Mouse (Mus musculus) ES-E14 (cell line): ENCODE results near the gene Gm49322.

Experiments used
- CHD2 ChIP-seq: IDR thresholded peaks from 2 replicates; pipeline ENCODE4 v1.6.1; 2014; ENCODE audit warnings: mild to moderate bottlenecking, low read depth, low read length, inconsistent platforms
- MAFK ChIP-seq: IDR thresholded peaks from 2 replicates; pipeline ENCODE4 v1.6.1; 2014; ENCODE audit warnings: mild to moderate bottlenecking, low read depth, low read length, inconsistent platforms; ENCODE audit not compliant: insufficient read depth
- ZNF384 ChIP-seq: IDR thresholded peaks from 2 replicates; pipeline ENCODE4 v1.6.1; 2012; ENCODE audit warnings: low read depth, low read length, inconsistent platforms

DNA sequence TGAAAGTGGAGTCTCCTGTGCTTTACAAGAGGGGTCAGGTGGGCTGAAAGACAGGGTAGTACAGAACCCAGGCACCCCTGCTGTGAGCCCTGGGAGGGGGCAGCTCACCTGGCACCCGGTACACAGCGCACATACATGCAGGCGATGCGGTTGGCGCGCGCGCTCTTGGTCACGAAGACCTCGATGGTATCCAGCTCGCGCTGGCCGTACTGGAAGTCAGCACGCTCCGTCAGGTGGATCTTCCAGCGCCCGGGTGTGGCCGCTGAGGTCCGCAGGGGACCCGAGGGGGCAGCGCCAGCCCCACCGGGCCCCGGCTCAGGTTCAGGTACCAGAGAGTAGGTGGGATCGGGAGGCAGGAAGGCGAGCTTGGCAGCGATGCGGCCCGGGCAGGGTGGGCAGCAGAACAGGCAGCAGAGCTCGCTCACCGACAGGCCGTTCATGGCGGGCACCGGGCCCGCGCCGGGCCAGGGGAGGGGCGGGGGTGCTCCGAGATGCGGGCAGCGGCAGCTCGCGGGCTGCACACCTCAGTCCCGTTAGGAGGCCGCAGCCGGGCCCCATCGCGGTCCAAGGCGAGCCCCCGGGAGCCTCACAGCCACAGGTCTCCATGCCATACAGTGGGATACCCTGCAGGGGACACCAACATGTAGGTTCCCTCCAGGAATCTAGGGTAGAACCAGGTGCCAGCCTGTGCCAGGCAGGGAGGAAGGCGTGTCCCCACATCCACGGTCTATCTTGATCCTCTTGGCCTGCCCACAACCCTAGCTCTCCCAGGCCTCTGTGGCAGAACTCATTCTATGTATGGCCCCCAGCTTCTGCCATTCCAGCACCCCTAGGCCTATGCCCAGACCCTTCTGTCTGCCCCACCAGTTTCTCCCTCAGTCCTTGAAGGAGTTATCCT lies 19.2 kb upstream of the Gm49322 start:
- TF ChIP-seq CHD2, result no peak
- TF ChIP-seq MAFK, result no peak
- no peak for TF ChIP-seq ZNF384
